Mouse (Mus musculus): ENCODE data around the gene Col6a4. TPM values are rescaled to one million over a fixed set of nuclear protein-coding genes. Genes with fewer than 3 reads are reported as not detected.

Gene Col6a4
- polyA plus RNA-seq, 1 experiment, result 1.4 TPM

DNA sequence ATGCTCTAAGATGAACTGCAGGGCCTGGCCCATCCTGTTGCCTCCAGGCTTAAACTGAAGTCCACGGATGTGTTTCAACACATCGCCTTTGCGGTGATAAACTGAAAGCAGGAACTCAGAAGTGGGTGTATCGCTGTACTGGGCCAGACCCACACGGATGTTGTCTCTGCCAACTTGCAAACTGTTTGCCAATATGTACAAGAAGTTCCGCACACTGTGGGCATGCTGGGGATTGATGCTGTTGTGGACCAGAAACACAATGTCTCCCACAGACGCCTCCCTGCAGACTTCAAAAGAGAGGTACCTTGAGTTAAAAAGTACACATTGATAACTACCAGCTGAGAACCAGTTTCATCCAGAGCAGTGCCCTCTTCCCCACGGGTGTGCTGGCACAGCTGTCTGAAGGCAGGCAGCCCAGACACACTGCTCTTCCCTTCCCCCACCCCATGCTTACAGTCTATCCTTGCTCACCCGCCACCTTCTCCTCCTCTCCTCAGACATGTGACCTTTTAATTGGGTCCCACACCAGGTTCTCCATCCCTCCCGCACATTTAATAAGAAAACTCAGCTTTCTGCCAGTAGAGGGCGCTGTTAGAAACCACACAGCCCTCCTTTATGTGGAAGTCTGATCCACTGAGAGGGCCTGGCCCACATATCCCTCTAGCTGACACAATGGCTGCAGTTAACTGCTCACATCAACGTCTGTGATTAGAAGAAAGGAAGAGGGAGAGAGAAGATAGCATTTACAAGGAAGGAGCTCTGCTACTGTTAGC is 16.1 kb downstream of the Col6a4 start:
- no peak overlapping the region for H3K4me3 ChIP-seq (ENCODE audit: insufficient read depth, low read length)
- H3K4me1 ChIP-seq (ENCODE audit: control insufficient read depth, insufficient read depth, low read length), result no peaks in the 10 kb centered on the region
- no peak overlapping the region for H3K27ac ChIP-seq (ENCODE audit: insufficient read depth, low read length)
- no peak for TF ChIP-seq CTCF (IDR thresholded peaks at IDR 0.05; ENCODE audit: borderline replicate concordance, insufficient read depth, low read length)
- TF ChIP-seq POLR2A (IDR thresholded peaks at IDR 0.05; ENCODE audit: low read depth, low read length), result no peak

DNA sequence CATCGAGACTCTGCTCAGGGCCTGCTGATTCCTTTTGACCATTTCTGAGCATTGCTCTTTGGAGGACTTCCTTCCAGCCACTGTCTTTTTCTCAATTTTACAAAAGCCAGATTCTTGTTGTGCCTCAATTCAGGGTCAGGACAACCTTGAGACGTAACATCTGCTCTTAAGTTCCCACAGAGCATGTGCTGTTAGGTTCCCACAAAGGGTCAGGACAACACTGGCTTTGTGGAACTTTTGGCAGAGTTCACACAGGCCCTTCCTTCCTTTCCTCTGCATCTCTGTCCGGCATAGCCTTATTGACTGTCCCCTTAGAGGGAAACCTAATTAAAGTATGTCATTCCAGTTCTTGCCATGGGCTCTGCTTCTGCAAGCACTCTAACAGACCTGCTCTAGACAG is 18.6 kb downstream of the Col6a4 start:
- no peak overlapping the region for H3K27ac ChIP-seq (ENCODE audit: insufficient read depth, low read length)
- no peak overlapping the region for H3K4me3 ChIP-seq (ENCODE audit: insufficient read depth, low read length)
- TF ChIP-seq POLR2A (IDR thresholded peaks at IDR 0.05; ENCODE audit: low read depth, low read length) (no peak), CTCF (IDR thresholded peaks at IDR 0.05; ENCODE audit: borderline replicate concordance, insufficient read depth, low read length) (no peak)
- no peaks in the 10 kb centered on the region for H3K4me1 ChIP-seq (ENCODE audit: control insufficient read depth, insufficient read depth, low read length)

DNA sequence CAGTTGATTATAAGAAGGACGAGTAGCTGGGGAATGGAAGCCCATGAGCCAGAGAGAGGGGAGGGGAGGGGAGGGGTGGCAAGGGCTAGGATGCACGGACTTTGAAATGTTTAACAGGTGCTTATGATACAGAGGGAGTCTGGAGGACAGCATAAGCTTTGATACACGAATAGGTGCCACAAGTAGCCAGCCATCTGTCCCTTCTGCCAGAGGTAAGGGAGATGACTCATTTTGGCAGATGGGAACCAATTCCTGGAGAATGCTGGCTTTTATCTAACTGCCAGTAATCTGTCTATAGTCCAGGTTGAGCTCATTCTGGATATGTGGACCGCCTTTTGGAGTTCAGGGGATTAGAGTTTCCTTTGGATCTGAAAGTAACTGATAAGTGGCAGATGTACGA is 20.3 kb downstream of the Col6a4 start:
- TF ChIP-seq CTCF (IDR thresholded peaks at IDR 0.05; ENCODE audit: borderline replicate concordance, insufficient read depth, low read length) (no peak), POLR2A (IDR thresholded peaks at IDR 0.05; ENCODE audit: low read depth, low read length) (no peak)
- Histone ChIP-seq H3K4me1 (ENCODE audit: control insufficient read depth, insufficient read depth, low read length) (no peaks in the 10 kb centered on the region), H3K4me3 (ENCODE audit: insufficient read depth, low read length) (no peak overlapping the region), H3K27ac (ENCODE audit: insufficient read depth, low read length) (no peak overlapping the region)

DNA sequence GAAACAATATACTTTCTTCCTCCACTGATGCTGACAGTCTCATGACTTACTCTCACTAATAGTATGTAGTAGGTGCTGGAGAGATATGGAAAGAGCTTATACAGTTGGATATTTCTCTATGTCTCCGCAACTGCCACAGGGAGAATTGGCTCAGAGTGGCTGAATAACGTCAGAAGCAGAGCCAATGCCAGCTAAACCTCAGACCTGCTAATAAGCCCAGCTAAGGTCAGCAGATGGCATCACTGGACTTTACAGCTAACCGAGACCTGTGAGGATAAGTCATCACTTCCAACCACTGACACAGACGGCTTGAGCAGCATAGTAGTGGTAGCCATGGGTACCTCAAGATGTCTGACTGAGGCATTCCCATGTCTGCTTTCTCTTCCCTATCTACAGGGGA is 22.6 kb downstream of the Col6a4 start:
- H3K4me1 ChIP-seq (ENCODE audit: control insufficient read depth, insufficient read depth, low read length), result no peaks in the 10 kb centered on the region
- H3K4me3 ChIP-seq (ENCODE audit: insufficient read depth, low read length), result no peak overlapping the region
- H3K27ac ChIP-seq (ENCODE audit: insufficient read depth, low read length), result no peak overlapping the region
- TF ChIP-seq POLR2A (IDR thresholded peaks at IDR 0.05; ENCODE audit: low read depth, low read length) (no peak), CTCF (IDR thresholded peaks at IDR 0.05; ENCODE audit: borderline replicate concordance, insufficient read depth, low read length) (no peak)

DNA sequence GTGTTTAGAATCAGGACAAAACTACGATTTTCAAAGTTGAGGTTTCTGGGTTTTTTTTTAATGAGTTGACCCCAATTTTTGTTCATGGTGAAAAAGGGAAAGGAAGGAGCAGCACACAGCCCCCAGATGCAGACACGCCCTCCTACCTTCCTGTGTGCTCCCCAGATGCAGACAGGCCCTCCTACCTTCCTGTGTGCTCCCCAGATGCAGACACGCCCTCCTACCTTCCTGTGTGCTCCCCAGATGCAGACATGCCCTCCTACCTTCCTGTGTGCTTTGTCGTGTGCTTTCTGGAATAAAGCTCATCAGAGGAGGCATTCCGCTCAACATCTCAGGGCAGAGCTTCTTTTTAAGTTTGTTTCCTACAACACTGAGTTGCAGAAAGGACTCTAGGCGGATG is 24.9 kb downstream of the Col6a4 start:
- TF ChIP-seq CTCF (IDR thresholded peaks at IDR 0.05; ENCODE audit: borderline replicate concordance, insufficient read depth, low read length) (no peak), POLR2A (IDR thresholded peaks at IDR 0.05; ENCODE audit: low read depth, low read length) (no peak)
- no peaks in the 10 kb centered on the region for H3K4me1 ChIP-seq (ENCODE audit: control insufficient read depth, insufficient read depth, low read length)
- H3K27ac ChIP-seq (ENCODE audit: insufficient read depth, low read length), result no peak overlapping the region
- no peak overlapping the region for H3K4me3 ChIP-seq (ENCODE audit: insufficient read depth, low read length)

DNA sequence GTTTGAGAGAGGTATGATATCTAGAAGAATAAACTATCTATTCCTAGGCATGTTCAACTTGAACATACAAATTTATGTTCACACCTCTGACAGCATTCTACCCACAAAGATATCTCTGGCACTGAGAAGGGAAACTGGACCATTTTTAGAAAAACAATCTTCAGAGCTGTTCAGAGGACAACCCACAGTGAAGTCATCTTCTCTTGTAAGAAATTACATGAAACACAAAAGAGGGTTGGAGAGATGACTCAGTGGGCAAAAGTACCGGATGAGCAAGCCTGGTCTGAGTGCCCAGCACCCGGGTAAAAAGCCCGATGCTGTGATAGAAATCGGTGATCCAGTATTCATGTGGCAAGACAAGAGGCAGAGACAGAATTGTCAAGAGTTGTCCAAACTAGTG is 43.1 kb downstream of the Col6a4 start:
- Histone ChIP-seq H3K4me1 (ENCODE audit: control insufficient read depth, insufficient read depth, low read length) (no peaks in the 10 kb centered on the region), H3K4me3 (ENCODE audit: insufficient read depth, low read length) (no peak overlapping the region), H3K27ac (ENCODE audit: insufficient read depth, low read length) (no peak overlapping the region)
- no peak for TF ChIP-seq POLR2A (IDR thresholded peaks at IDR 0.05; ENCODE audit: low read depth, low read length)
- TF ChIP-seq CTCF (IDR thresholded peaks at IDR 0.05; ENCODE audit: borderline replicate concordance, insufficient read depth, low read length), result no peak

DNA sequence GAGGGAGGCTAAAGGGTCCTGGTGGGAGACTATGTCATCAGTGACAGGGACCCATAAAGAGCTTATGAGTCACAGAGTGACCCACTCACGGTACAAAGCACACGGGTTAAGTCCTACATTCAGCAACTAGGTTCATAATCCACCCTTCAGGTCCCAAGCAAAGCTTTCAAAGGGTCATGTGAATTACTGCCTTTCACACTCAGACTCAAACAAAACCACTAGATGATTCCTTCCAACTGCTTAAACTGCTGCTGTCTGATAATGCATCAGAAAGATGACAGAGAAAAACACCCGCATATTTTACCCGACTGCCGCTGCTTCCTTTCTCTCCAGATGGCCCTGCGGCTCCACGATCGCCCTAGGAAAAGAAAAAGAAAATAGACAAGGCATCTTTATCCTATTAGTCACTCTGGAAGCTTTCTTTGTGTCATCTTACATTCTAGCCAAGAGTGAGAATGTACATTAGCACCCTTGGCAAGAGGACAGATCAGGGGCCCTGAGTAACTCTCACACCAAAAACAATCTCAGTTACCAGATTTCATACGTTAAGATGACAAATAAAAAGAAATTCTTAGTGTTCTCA is 52.6 kb downstream of the Col6a4 start:
- H3K4me3 ChIP-seq (ENCODE audit: insufficient read depth, low read length), result no peak overlapping the region
- H3K27ac ChIP-seq (ENCODE audit: insufficient read depth, low read length), result peak overlapping the region; percentile 85
- H3K4me1 ChIP-seq (ENCODE audit: control insufficient read depth, insufficient read depth, low read length), result 0 out of 2 replicates have a peak, but pooled peaks cover 6% of the 10 kb centered on the region
- no peak for TF ChIP-seq POLR2A (IDR thresholded peaks at IDR 0.05; ENCODE audit: low read depth, low read length)
- no peak for TF ChIP-seq CTCF (IDR thresholded peaks at IDR 0.05; ENCODE audit: borderline replicate concordance, insufficient read depth, low read length)

DNA sequence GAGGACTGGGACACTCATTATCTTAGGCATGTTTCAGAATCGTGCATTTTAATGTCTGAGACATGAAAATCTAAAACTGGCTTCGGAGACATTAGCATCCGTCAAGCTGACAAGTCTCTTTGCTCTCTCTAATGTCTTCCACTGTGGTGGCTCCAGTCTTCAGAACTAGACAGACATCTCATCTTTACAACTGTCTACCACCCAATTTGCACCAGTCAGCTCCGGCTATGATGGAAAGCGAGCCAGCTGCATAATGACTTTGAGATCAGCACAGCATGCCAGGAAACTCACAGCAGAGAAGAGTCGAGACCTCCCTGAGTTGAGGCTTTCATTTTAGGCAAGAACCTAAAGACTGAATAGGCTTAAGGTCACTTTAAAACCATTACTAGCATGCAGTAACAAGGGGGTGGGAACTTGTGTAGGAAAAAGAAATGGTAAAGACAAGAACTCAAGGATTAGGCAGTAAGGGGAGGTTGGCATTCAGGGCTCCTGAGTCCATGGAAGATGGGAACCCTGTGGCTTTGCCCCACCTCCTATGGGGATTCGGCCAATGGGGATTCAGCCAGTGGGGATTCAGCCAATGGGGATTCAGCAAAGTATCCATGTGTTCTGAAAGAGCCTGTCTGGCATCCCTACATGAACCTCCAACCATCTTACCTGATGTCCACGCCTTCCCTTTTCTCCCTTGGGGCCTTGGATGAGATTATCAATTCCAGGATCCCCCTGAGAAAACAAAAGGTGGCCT is 56.5 kb downstream of the Col6a4 start:
- Histone ChIP-seq H3K27ac (ENCODE audit: insufficient read depth, low read length) (no peak overlapping the region), H3K4me1 (ENCODE audit: control insufficient read depth, insufficient read depth, low read length) (0 out of 2 replicates have a peak, but pooled peaks cover 6% of the 10 kb centered on the region)
- TF ChIP-seq POLR2A (IDR thresholded peaks at IDR 0.05; ENCODE audit: low read depth, low read length) (no peak), CTCF (IDR thresholded peaks at IDR 0.05; ENCODE audit: borderline replicate concordance, insufficient read depth, low read length) (no peak)

DNA sequence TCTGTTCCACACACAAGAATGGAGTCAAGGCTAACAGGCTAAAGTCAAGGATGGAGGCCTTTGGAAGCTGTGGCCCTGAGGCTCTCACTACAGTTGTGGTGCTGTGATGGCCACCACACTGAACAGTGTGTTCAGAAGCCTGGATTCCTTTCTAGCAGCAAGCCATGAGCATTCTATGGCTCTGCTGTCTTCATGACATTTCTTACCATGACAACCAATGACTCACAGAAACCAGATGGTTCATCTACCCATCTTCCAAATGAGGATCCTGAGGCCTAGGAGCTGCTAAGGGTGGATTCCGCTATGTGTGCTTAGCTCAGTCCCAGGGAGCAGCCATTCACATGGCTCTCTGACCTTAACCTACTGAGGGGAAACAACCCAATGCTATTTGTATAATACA is 57.3 kb downstream of the Col6a4 start:
- Histone ChIP-seq H3K4me3 (ENCODE audit: insufficient read depth, low read length) (no peak overlapping the region), H3K27ac (ENCODE audit: insufficient read depth, low read length) (no peak overlapping the region), H3K4me1 (ENCODE audit: control insufficient read depth, insufficient read depth, low read length) (0 out of 2 replicates have a peak, but pooled peaks cover 6% of the 10 kb centered on the region)
- TF ChIP-seq POLR2A (IDR thresholded peaks at IDR 0.05; ENCODE audit: low read depth, low read length) (no peak), CTCF (IDR thresholded peaks at IDR 0.05; ENCODE audit: borderline replicate concordance, insufficient read depth, low read length) (no peak)

More for the DNA sequence above, 56.5 kb downstream of the Col6a4 start:
- no peak overlapping the region for H3K4me3 ChIP-seq (ENCODE audit: insufficient read depth, low read length)
